Mouse (Mus musculus) activated CD4-positive, CD25-positive, alpha-beta regulatory T cell (primary cell): ENCODE measurements around the gene Asb5. TPM values are rescaled to one million over a fixed set of nuclear protein-coding genes. Genes with fewer than 3 reads are reported as not detected.

Experiments used
- polyA plus RNA-seq, 2 experiments: library from polyadenylated mRNA; unstranded; fragments of 100-300 nt; shearing (Covaris generic); gene quantifications; one replicate each; pipeline ENCODE4 v1.2.1; 2017

The Asb5 gene
- 1 to 10 TPM; 4.7 to 7.1 TPM for polyA plus RNA-seq

GRCm38 (mm10) chr8:54529382-54530296 lies at the start of gene Asb5, which contains the start of gene Spcs3:
Gene Asb5, plus strand, starts transcription at chr8:54529580.
Gene Spcs3, minus strand, starts transcription at chr8:54529998.

GRCm38 (mm10) chr8:54600671-54601251 lies 71.4 kb downstream of the Asb5 start, which contains the start of gene Spata4:
Gene Spata4, plus strand, starts transcription at chr8:54600781.

Other genes starting within 250 kb of the Asb5 start
- 100 to 1,000 TPM in 1 of 2 experiments, 10 to 100 TPM in 1; 99.2 to 111 TPM for gene Spcs3, start 418 bp downstream of the Asb5 start, polyA plus RNA-seq
- under 1 TPM in 1 of 2 experiments, not detected in 1; 0.16 TPM for gene Spata4, start 71.2 kb downstream of the Asb5 start, polyA plus RNA-seq